Mouse (Mus musculus) gastrocnemius, postnatal 25 days (tissue): Measurements from ENCODE around the gene Nrxn1. TPM values are rescaled to one million over a fixed set of nuclear protein-coding genes. Genes with fewer than 3 reads are reported as not detected.

Experiments used
- DNase-seq: peaks from one replicate; pipeline ENCODE4 v3.0.0; 2022
- microRNA-seq, 2 experiments: library from miRNA; unstranded; fragments of <30 nt; microRNA quantifications; one replicate each; pipeline ENCODE4 v1.2.0; 2021; ENCODE audit warnings: borderline replicate concordance in 2 of 2
- total RNA-seq, 2 experiments: library from RNA; stranded (reverse); gene quantifications; 1 replicate in 1 of 2; 2 replicates in 1 of 2; pipeline ENCODE4 v1.2.3; 2021

The Nrxn1 gene
- total RNA-seq, 2 experiments from 2014 or later, result 0.10 to 0.62 TPM

- DNase-seq, result no peak
These were observed 1013.9 kb downstream of the Nrxn1 start for GRCm38 (mm10) chr17:90079003-90079402.

- no peak for DNase-seq
These were observed 1014.4 kb downstream of the Nrxn1 start for GRCm38 (mm10) chr17:90078488-90078887.

GRCm38 (mm10) chr17:90062866-90063265 is 1030.0 kb downstream of the Nrxn1 start:
- no peak for DNase-seq

DNA sequence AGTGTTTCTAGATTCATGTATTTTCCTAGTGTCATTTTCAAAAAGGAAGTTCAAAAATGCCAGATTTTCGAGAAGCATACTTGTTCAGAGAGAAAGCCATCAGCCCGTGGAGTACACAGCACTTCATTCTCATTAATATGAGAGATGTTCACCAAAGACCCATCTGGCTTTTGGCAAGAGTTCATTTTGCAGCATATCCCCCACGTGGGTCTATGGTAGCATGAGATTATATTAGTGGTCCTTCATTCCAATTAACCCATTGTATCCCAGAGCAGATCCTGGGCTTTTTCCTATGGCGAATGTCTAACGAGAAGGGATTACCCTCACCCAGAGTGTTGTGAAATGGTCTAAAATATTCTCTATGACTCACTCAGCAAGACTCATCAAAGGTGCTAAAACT is 1032.0 kb downstream of the Nrxn1 start:
- DNase-seq, result no peak

DNA sequence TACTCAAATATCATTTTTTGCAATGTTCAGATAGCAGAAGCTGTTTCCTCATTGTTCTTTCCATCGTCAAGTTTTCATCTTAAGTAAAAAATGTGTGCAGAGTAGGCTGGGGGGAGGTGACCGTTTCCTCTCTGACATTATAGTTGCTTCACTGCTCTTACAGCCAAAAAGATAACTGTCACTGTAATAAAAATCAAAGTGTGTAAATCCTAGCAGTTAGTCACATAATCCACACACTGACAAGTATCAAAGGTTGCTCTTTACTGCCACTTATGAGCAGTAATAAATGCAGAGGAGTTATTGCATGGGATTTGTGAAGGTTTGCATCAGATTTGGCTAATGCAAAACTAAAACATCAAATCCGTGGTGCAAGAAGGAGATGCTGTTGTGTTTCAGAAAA is 1032.7 kb downstream of the Nrxn1 start:
- no peak for DNase-seq

DNA sequence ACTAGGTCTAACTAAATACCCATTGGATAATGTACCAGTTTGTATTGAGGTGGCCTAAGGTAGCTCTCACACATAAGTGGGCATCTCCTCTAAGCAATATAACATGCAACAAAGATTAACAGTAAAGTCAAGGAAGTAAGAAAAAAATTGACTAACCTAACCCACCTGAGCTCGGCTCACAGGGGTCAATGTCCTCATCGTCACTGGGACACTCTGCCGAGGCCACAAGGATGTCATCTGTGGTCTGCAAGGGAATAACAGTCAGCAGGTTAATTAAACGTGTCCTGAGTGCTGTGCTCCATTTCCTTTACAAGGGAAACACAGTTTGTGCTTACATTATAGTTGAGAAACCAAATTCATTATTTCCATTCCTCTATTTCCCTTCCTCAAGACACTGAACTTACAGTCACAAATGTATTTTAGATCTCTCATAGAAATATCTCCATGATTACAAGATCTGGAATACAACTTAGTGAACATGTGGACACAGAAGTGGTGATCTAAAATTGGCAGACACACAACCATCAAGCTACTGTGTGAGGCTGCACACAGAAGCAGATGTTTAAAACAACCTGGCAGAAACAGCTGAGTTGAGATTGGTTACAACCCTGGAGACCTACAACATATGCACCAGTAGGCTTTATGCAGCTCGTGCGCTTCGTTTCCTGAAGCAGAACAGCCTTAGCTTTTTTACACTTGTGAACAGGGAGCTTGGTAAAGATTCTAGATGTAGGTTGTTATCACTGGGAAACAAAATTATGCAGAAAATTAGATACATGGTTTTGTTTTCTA is 1033.4 kb downstream of the Nrxn1 start:
- no peak for DNase-seq

GRCm38 (mm10) chr17:90054312-90054711 is 1038.6 kb downstream of the Nrxn1 start:
- DNase-seq, result no peak

DNA sequence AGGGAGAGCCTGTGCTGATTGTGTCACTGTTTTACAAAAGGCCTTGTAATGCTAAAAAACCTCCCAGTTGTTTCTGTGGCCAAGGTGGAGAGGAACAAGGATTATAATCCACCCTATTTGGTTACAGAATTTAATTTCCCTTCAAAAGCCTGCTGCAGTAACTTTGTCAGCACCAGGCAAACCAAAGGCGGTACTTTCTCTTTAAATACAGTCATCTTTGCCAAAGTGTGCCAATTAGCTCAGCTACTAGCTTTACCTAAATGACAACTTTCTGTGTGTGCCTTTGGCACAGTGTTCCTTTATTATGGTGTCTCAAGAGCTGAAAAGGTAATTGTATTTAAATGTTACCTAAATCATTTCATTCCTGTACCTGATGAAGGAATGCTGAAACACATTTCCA is 1053.6 kb downstream of the Nrxn1 start:
- DNase-seq, result no peak

- no peak for DNase-seq
These were observed 1060.5 kb downstream of the Nrxn1 start for GRCm38 (mm10) chr17:90032416-90032815.

- DNase-seq, result no peak
These were observed 1076.2 kb downstream of the Nrxn1 start for GRCm38 (mm10) chr17:90016636-90017035.

DNA sequence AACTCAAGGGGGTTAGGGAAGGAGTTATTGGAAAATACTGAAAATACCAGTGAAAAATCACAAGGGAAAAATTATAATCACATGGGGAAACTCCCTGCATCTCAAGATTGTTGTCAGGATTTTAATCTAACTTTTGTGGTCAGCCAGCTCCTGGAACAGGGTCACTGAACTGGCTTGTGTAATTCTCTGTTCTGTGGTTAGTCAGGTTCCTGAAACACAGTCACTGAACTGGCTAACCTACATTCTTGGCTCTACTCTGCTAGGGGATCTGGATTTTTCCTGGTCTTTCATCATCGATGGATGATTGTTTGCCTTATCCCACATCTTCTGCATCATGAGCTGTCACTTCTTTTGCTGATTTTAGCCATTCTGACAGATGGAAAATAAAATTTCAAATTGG is 1081.1 kb downstream of the Nrxn1 start:
- DNase-seq, result no peak

DNA sequence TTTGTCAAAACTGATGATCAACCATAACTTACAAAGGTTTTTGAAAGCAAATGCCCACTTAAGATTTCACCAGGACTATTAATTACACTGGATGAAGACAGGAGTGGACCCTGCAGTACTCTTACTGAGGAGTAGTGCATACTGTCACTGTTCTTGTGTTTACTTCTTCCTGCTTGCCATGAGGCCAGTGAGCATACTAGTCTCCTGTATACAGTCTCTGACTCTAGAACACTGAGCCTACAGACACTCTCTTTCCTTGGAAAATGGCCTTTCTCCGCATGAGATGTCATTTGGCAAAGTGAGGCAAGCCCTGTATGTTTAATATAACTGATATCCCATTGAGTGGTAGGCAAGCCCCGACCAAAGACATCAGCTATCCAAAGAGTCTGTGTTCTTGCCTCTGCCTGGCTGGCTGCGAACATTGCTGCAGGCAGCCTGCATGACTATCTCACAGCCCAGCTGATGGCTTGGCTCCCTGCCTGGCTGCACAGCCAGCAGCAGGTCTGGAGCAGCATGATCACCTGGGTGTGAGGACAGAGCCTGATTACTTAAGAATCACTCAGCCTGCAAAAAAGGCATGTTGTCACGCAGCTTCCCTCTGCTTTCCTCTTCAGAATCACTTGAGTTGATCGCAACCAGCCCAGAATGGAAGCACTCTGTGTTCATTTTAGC is 1085.3 kb downstream of the Nrxn1 start:
- DNase-seq, result no peak

GRCm38 (mm10) chr17:89990651-89991050 is 1102.2 kb downstream of the Nrxn1 start:
- DNase-seq, result no peak

Small RNA genes within 50 kb of the gene (microRNA-seq; reads per million reads assigned to microRNA genes)
- gene Gm24510, result 0 reads per million in 2 experiments
- 0 reads per million in 2 experiments for gene Gm27475
- gene Gm47307, result 0 reads per million in 2 experiments
